ENCODE assay signal across 11 mouse cellular contexts in genomic region chr1:172129108-172129507, GRCm38 (mm10). TPM values are rescaled to one million over a fixed set of nuclear protein-coding genes. Genes with fewer than 3 reads are reported as not detected.
DNase-seq lines count a peak whose midpoint lies in the region; TF ChIP-seq lines count a peak whose summit lies in the region.
"Had no signal": no experiment of that assay in that cellular context is flagged by ENCODE, and none has a peak within 500 bp of the region (broad histone marks: within the 10 kb centered on the region; RNA-seq: fewer than 3 reads in every experiment).

No protein-coding gene starts in this region.

- no peak overlapping the region for H3K27ac ChIP-seq in testis, adult 2 months (ENCODE audit: control insufficient read depth, insufficient read depth, low read depth, low read length)
- H3K27ac ChIP-seq: heart, embryonic 13.5 days; midbrain, embryonic 12.5 days had no signal

- peak overlapping the region; percentile 81 for H3K4me3 ChIP-seq in testis, adult 2 months (ENCODE audit: control insufficient read depth, low read depth, low read length)
- H3K4me3 ChIP-seq: heart, embryonic 13.5 days; midbrain, embryonic 12.5 days had no signal

- peaks cover 3% of the 10 kb centered on the region for H3K4me1 ChIP-seq in testis, adult 2 months (ENCODE audit: control insufficient read depth, insufficient read depth, low read length)

- DNase-seq in adrenal gland, postnatal 10 days: peak; percentile 31
- no peak for DNase-seq in adrenal gland, adult (ENCODE audit: inconsistent age in 2 of 2, low spot score in 1 of 2)
- peak; percentile 50 for DNase-seq in kidney, postnatal 10 days
- DNase-seq in kidney, adult 9 months: no peak
- DNase-seq in testis, postnatal 14 days (ENCODE audit: low spot score): no peak
- peak; percentile 53 for DNase-seq in testis, postnatal 10 days (ENCODE audit: low spot score)
- DNase-seq in cerebellum, postnatal 14 days: no peak
- DNase-seq: layer of hippocampus, adult 9-11 months had no signal

- H3K27me3 ChIP-seq in testis, adult 2 months (ENCODE audit: control insufficient read depth, insufficient read depth, low read length): no peaks in the 10 kb centered on the region
- H3K27me3 ChIP-seq: heart, embryonic 13.5 days; midbrain, embryonic 12.5 days had no signal

- TF ChIP-seq POLR2A in testis, adult 2 months (IDR thresholded peaks at IDR 0.05; ENCODE audit: control insufficient read depth, low read depth, low read length): no peak

- no peak for TF ChIP-seq CTCF in testis, adult 2 months (IDR thresholded peaks at IDR 0.05; ENCODE audit: control insufficient read depth, insufficient read depth, insufficient replicate concordance, low read depth, low read length)

- peaks cover 8% of the 10 kb centered on the region for H3K36me3 ChIP-seq in testis, adult 2 months (ENCODE audit: control insufficient read depth, insufficient read depth, low read length)

RNA-seq across cellular contexts. Expression of gene Pex19, which starts 2.6 kb away (rescaled TPM):
- total RNA-seq in adrenal gland, postnatal 10 days (2021): 100 to 1,000 TPM; 154 to 172 TPM
- 22.3 and 25.8 TPM in 2 replicates for polyA plus RNA-seq in testis, adult 2 months (2012; rRNA removed)

RNA-seq across cellular contexts. Expression of gene Dcaf8, which starts 18.8 kb away (rescaled TPM):
- 100 to 1,000 TPM; 114 to 153 TPM for total RNA-seq in adrenal gland, postnatal 10 days (2021)
- 53.2 and 55.6 TPM in 2 replicates for polyA plus RNA-seq in testis, adult 2 months (2012; rRNA removed)

RNA-seq across cellular contexts. Expression of gene Ncstn, which starts 46.5 kb away (rescaled TPM):
- 10 to 100 TPM; 81.0 to 93.0 TPM for total RNA-seq in adrenal gland, postnatal 10 days (2021)
- 60.5 and 77.9 TPM in 2 replicates for polyA plus RNA-seq in testis, adult 2 months (2012; rRNA removed)

RNA-seq across cellular contexts. Expression of gene Copa, which starts 46.8 kb away (rescaled TPM):
- 100 to 1,000 TPM; 150 to 151 TPM for total RNA-seq in adrenal gland, postnatal 10 days (2021)
- polyA plus RNA-seq in testis, adult 2 months (2012; rRNA removed): 28.1 and 33.1 TPM in 2 replicates

Comparison
In these comparisons a context has a peak if more than half of its experiments do, and no peak if none do; other contexts are left out.
1. DNase-seq: peak in adrenal gland, postnatal 10 days (single experiment), kidney, postnatal 10 days (single experiment) and testis, postnatal 10 days (single experiment); none in adrenal gland, adult (0 of 2), kidney, adult 9 months (single experiment), testis, postnatal 14 days (single experiment) and cerebellum, postnatal 14 days (0 of 2).